Mouse (Mus musculus) myocyte (in vitro differentiated cells): ENCODE results near the gene Nmb.

Experiments used
- CEBPB ChIP-seq: IDR thresholded peaks from 2 replicates; pipeline ENCODE4 v1.6.1; 2011; ENCODE audit warnings: mild to moderate bottlenecking, moderate library complexity; ENCODE audit not compliant: poor library complexity, insufficient read depth, severe bottlenecking
- E2F4 ChIP-seq: IDR thresholded peaks from one replicate; pipeline ENCODE4 v1.6.1; 2011; ENCODE audit warnings: mild to moderate bottlenecking, control low read depth, moderate library complexity; ENCODE audit not compliant: insufficient read depth
- MAX ChIP-seq: IDR thresholded peaks from one replicate; pipeline ENCODE4 v1.6.1; 2011; ENCODE audit warnings: low read depth, mild to moderate bottlenecking, control low read depth
- MYOD1 ChIP-seq, 3 experiments: IDR thresholded peaks; one replicate each; pipeline ENCODE4 v1.6.1; 2011; ENCODE audit warnings: control low read depth in 2 of 3, low read depth in 2 of 3, mild to moderate bottlenecking in 2 of 3, moderate library complexity in 1 of 3; ENCODE audit not compliant: insufficient read length in 2 of 3, control insufficient read depth in 1 of 3
- MYOG ChIP-seq, 3 experiments: IDR thresholded peaks; one replicate each; pipeline ENCODE4 v1.6.1; 2011; ENCODE audit warnings: control low read depth in 2 of 3, low read depth in 2 of 3, mild to moderate bottlenecking in 2 of 3; ENCODE audit not compliant: insufficient read length in 2 of 3, control insufficient read depth in 1 of 3, insufficient read depth in 1 of 3
- POLR2A ChIP-seq: IDR thresholded peaks from one replicate; pipeline ENCODE4 v1.6.1; 2011; ENCODE audit warnings: low read depth, mild to moderate bottlenecking, control low read depth, moderate library complexity; ENCODE audit not compliant: insufficient read length
- POLR2AphosphoS2 ChIP-seq: IDR thresholded peaks from one replicate; pipeline ENCODE4 v1.6.1; 2011; ENCODE audit warnings: low read depth, control low read depth; ENCODE audit not compliant: insufficient read length
- REST ChIP-seq: IDR thresholded peaks from one replicate; pipeline ENCODE4 v1.6.1; 2011; ENCODE audit warnings: mild to moderate bottlenecking, control low read depth, moderate library complexity; ENCODE audit not compliant: insufficient read depth, insufficient read length
- SRF ChIP-seq: IDR thresholded peaks from one replicate; pipeline ENCODE4 v1.6.1; 2011; ENCODE audit warnings: low read depth; ENCODE audit not compliant: control insufficient read depth, insufficient read length
- TCF12 ChIP-seq: IDR thresholded peaks from one replicate; pipeline ENCODE4 v1.6.1; 2011; ENCODE audit warnings: mild to moderate bottlenecking, control low read depth; ENCODE audit not compliant: poor library complexity, insufficient read depth, severe bottlenecking
- USF1 ChIP-seq: IDR thresholded peaks from one replicate; pipeline ENCODE4 v1.6.1; 2011; ENCODE audit warnings: low read depth, mild to moderate bottlenecking, control low read depth, moderate library complexity

DNA sequence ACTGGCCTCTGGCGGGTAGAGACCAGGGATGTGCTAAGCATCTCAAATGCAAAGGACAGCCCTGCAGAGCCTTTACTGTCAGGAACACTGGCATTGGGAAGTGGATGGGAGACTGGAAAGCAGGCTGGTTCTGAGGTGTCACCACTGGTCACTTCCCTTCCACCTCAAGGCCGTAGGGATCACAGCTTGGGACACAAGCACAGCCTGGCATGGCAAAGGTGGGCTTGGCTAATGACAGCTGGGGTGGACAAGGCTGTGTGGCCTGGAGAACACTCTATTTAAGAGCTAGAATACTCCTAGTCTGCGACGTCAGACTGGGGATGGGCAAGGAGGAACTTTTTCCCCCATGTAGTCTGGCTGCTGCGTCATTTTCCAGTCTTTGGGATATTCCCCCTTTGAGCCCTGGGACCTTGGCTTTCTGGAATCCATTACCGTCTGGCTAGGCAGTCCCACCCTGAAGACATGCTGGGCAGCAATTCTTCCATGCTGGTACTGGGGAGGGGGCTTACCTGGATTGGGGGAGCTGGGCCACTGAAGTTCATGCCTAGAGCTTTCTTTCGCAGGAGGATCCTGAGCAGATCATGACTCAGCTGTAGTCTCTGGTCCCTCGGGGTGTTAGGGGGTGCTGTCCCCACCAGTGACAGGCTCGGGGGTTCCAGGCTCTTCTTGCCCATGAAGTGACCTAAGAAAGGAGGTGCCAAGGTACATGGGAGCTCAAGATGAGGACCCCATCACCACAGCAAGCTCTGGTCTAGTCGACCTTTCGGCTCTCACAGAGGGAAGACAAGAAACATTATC is 1.1 kb downstream of the Nmb start:
- TF ChIP-seq MAX, result no peak
- no peak for TF ChIP-seq USF1
- TF ChIP-seq CEBPB, result no peak
- no peak for TF ChIP-seq POLR2A
- TF ChIP-seq SRF, result no peak
- TF ChIP-seq MYOD1 (IDR thresholded peaks at IDR 0.05; ENCODE audit: control insufficient read depth in 1 of 3, insufficient read length in 2 of 3, low read depth in 2 of 3), result no peak
- no peak for TF ChIP-seq POLR2AphosphoS2
- no peak for TF ChIP-seq E2F4
- no peak for TF ChIP-seq MYOG (IDR thresholded peaks at IDR 0.05; ENCODE audit: control insufficient read depth in 1 of 3, insufficient read depth in 1 of 3, insufficient read length in 2 of 3, low read depth in 2 of 3)
- TF ChIP-seq TCF12, result no peak
- TF ChIP-seq REST, result no peak
